Comparison of ENCODE assay signal across 8 mouse cellular contexts in the genomic region with DNA sequence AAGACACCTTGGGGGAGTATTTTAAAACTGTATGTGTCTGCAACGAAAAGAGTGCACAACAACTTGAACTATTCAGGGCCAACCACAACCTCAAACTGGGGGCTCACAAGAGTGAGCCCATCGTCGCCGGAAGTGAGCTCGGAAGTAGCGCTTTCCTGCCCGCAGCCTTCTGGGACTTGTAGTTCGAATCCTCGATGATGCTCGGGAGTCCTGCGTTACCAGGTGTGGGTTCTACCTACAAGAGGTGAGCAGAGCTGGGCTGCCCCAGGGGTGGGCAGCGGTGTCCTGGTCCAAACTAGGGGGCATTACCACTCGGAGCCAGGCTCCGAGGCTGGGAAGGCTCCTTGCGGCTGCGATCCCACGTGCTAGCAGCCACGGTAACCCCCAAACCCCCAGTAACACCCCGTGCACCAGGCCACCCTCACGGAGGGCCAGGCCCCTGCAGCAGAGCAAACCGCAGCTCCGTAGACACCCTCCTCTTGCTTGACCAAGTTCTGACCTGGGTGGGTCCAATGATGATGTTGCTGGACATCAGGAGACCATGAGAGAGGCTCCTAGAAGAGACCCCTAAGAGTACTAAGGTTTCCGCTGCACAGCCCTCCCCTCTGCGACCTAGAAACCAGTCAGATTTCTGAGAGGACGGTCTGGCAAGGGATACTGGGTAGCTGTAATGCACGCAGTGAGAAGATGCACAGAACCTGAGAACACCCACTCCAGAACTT. TPM values are rescaled to one million over a fixed set of nuclear protein-coding genes. Genes with fewer than 3 reads are reported as not detected.
DNase-seq lines count a peak whose midpoint lies in the region; ATAC-seq and TF ChIP-seq lines count a peak whose summit lies in the region.

No protein-coding gene starts in this region.

- ATAC-seq in cerebellum, adult (ENCODE audit: insufficient number of reproducible peaks, low FRiP score, low TSS enrichment): peak; percentile 98
- peak; percentile 95 for ATAC-seq in forebrain, embryonic 13.5 days
- ATAC-seq in hematopoietic stem cell, adult 5-6 weeks (replicated peaks in 1 of 2; ENCODE audit: insufficient read depth in 1 of 2, low FRiP score in 2 of 2, low TSS enrichment in 1 of 2, low read depth in 1 of 2, poor library complexity in 2 of 2, severe bottlenecking in 2 of 2): peak; percentile 87 to 91
- ATAC-seq in lung, embryonic 16.5 days (ENCODE audit: low read depth): peak; percentile 86

- H3K36me3 ChIP-seq in MEL (ENCODE audit: control insufficient read depth in 1 of 2, insufficient read depth in 2 of 2, low read length in 2 of 2): peaks cover 0 to 10% of the 10 kb centered on the region in 2 experiments; a peak in 2 of 4 replicates
- no peaks in the 10 kb centered on the region for H3K36me3 ChIP-seq in forebrain, embryonic 13.5 days (ENCODE audit: poor library complexity, severe bottlenecking)
- H3K36me3 ChIP-seq in lung, embryonic 16.5 days (ENCODE audit: control insufficient read depth, insufficient read depth, low read length): no peaks in the 10 kb centered on the region

- peak in 1 of 2 experiments; percentile 90; a peak in 2 of 4 replicates for TF ChIP-seq POLR2A in MEL (IDR thresholded peaks at IDR 0.05; ENCODE audit: control insufficient read depth in 1 of 2, insufficient read depth in 1 of 2, low read depth in 1 of 2, low read length in 2 of 2, poor library complexity in 1 of 2)

- H3K9ac ChIP-seq in MEL (ENCODE audit: control insufficient read depth, low read depth, low read length, poor library complexity, severe bottlenecking): peak overlapping the region; percentile 71
- peak overlapping the region; percentile 78 for H3K9ac ChIP-seq in forebrain, embryonic 13.5 days
- peak overlapping the region; percentile 77 for H3K9ac ChIP-seq in lung, embryonic 16.5 days (ENCODE audit: low read length)

- peak overlapping the region; percentile 69 to 87 for H3K4me3 ChIP-seq in MEL (ENCODE audit: control insufficient read depth in 1 of 2, insufficient read depth in 1 of 2, low read depth in 2 of 2, low read length in 2 of 2)
- peak overlapping the region; percentile 82 for H3K4me3 ChIP-seq in forebrain, embryonic 13.5 days
- H3K4me3 ChIP-seq in lung, embryonic 16.5 days (ENCODE audit: low read length): peak overlapping the region; percentile 83

- H3K27me3 ChIP-seq in MEL (ENCODE audit: control insufficient read depth in 1 of 2, insufficient read depth in 2 of 2, low read length in 2 of 2): no peaks in the 10 kb centered on the region
- 0 out of 2 replicates have a peak, but pooled peaks cover 4% of the 10 kb centered on the region for H3K27me3 ChIP-seq in forebrain, embryonic 13.5 days
- H3K27me3 ChIP-seq in lung, embryonic 16.5 days (ENCODE audit: control insufficient read depth, insufficient read depth, low read depth, low read length): no peaks in the 10 kb centered on the region

- no peak for TF ChIP-seq EP300 in MEL (IDR thresholded peaks at IDR 0.05; ENCODE audit: low read depth in 1 of 2, low read length in 2 of 2)

- no peaks in the 10 kb centered on the region for H3K9me3 ChIP-seq in MEL (replicated peaks; ENCODE audit: insufficient read depth, low read length)
- H3K9me3 ChIP-seq in forebrain, embryonic 13.5 days (replicated peaks): no peaks in the 10 kb centered on the region
- no peaks in the 10 kb centered on the region for H3K9me3 ChIP-seq in lung, embryonic 16.5 days (ENCODE audit: control insufficient read depth, low read length)

- DNase-seq in MEL (ENCODE audit: low read depth, low spot score): peak; percentile 93
- DNase-seq in layer of hippocampus, adult 9-11 months: peak; percentile 75
- DNase-seq in retina, adult 2 months (ENCODE audit: low read depth, low spot score): peak; percentile 43
- DNase-seq in thymus, postnatal 14 days: peak; percentile 77

- 3% methylated on average over 26 of the region's 26 CpGs for WGBS in forebrain, embryonic 13.5 days
- WGBS in lung, embryonic 16.5 days: 2% methylated on average over 26 of the region's 26 CpGs

- peak overlapping the region; percentile 70 for H3K27ac ChIP-seq in MEL (ENCODE audit: control insufficient read depth, low read depth, low read length)
- no peak overlapping the region for H3K27ac ChIP-seq in forebrain, embryonic 13.5 days
- no peak overlapping the region for H3K27ac ChIP-seq in lung, embryonic 16.5 days (ENCODE audit: low read length)

- H3K4me1 ChIP-seq in MEL (ENCODE audit: control insufficient read depth in 1 of 2, insufficient read depth in 2 of 2, low read length in 2 of 2): peaks cover 0 to 3% of the 10 kb centered on the region in 2 experiments; a peak in 1 of 4 replicates
- H3K4me1 ChIP-seq in forebrain, embryonic 13.5 days: peaks cover 8% of the 10 kb centered on the region
- peaks cover 3% of the 10 kb centered on the region for H3K4me1 ChIP-seq in lung, embryonic 16.5 days (replicated peaks; ENCODE audit: control insufficient read depth, insufficient read depth, low read length)

- peak overlapping the region; percentile 91 for H3K4me2 ChIP-seq in forebrain, embryonic 13.5 days
- peak overlapping the region; percentile 95 for H3K4me2 ChIP-seq in lung, embryonic 16.5 days (ENCODE audit: low read depth, low read length)

- no peak for TF ChIP-seq RAD21 in MEL (IDR thresholded peaks at IDR 0.05; ENCODE audit: low read depth, low read length)

- no peak for TF ChIP-seq CTCF in MEL (IDR thresholded peaks at IDR 0.05 in 2 of 3, conservative IDR thresholded peaks at IDR 0.05 in 1 of 3; ENCODE audit: control insufficient read depth in 1 of 3, insufficient read depth in 1 of 3, low read depth in 2 of 3, low read length in 3 of 3, poor library complexity in 1 of 3, severe bottlenecking in 1 of 3)

- H3K79me2 ChIP-seq in MEL (ENCODE audit: control insufficient read depth, insufficient read depth, low read length, poor library complexity): peaks cover 2% of the 10 kb centered on the region; the same call in 1 of the 2 replicates

TF ChIP-seq in MEL, 35 proteins besides CTCF, POLR2A, EP300 and RAD21:
- TF ChIP-seq HCFC1 (IDR thresholded peaks at IDR 0.05; ENCODE audit: low read depth, low read length) (peak; percentile 99), POLR2AphosphoS2 (IDR thresholded peaks at IDR 0.05; ENCODE audit: low read length) (peak; percentile 83), ELF1 (IDR thresholded peaks at IDR 0.05; ENCODE audit: low read depth, low read length) (peak; percentile 72; the same call in 1 of the 2 replicates), MYC (IDR thresholded peaks at IDR 0.05; ENCODE audit: low read depth, low read length) (peak; percentile 89), NRF1 (IDR thresholded peaks at IDR 0.05; ENCODE audit: insufficient read depth, low read depth, low read length, poor library complexity, severe bottlenecking) (no peak), TCF12 (IDR thresholded peaks at IDR 0.05; ENCODE audit: low read depth, low read length) (peak; percentile 56), USF2 (IDR thresholded peaks at IDR 0.05; ENCODE audit: borderline replicate concordance in 1 of 2, insufficient read depth in 1 of 2, low read depth in 1 of 2, low read length in 2 of 2) (no peak), SIN3A (IDR thresholded peaks at IDR 0.05; ENCODE audit: low read length) (peak; percentile 85), KAT2A (conservative IDR thresholded peaks at IDR 0.05; ENCODE audit: low read depth, low read length) (peak; percentile 82; the same call in 1 of the 2 replicates), NELFE (IDR thresholded peaks at IDR 0.05; ENCODE audit: low read depth, low read length) (peak; percentile 86), MAZ (IDR thresholded peaks at IDR 0.05; ENCODE audit: low read depth, low read length) (peak; percentile 97), MXI1 (IDR thresholded peaks at IDR 0.05; ENCODE audit: low read depth, low read length) (peak; percentile 86), TBP (IDR thresholded peaks at IDR 0.05; ENCODE audit: low read depth, low read length) (peak; percentile 88), E2F4 (IDR thresholded peaks at IDR 0.05; ENCODE audit: borderline replicate concordance, low read depth, low read length) (no peak), ZMIZ1 (IDR thresholded peaks at IDR 0.05; ENCODE audit: low read depth, low read length) (peak; percentile 85), MAX (IDR thresholded peaks at IDR 0.05; ENCODE audit: low read length) (peak; percentile 75; the same call in 1 of the 2 replicates)

RNA-seq across cellular contexts. Expression of a gene that starts 1.2 kb away (rescaled TPM):
- total RNA-seq in MEL (2012; rRNA removed): 17.9 and 20.4 TPM in 2 replicates
- polyA plus RNA-seq in MEL (2012; ENCODE audit: insufficient read depth in 1 of 2, insufficient read length in 2 of 2, low read depth in 1 of 2, low replicate concordance in 2 of 2, missing spikeins in 1 of 2): 10 to 100 TPM in 1 of 2 experiments, not detected in 1; 18.6 TPM
- polyA plus RNA-seq in forebrain, embryonic 13.5 days (2015; fragmentation: Nextera tagmentation; extraction: Ambion mirVana): 15.1 and 17.1 TPM in 2 replicates
- 3.8 and 7.9 TPM in 2 replicates for total RNA-seq in hematopoietic stem cell, adult 5-6 weeks (2017)
- polyA plus RNA-seq in lung, embryonic 16.5 days (2015; fragmentation: Nextera tagmentation; extraction: Ambion mirVana): 5.9 and 7.5 TPM in 2 replicates

RNA-seq across cellular contexts. Expression of a gene that starts 22.1 kb away (rescaled TPM):
- 41.5 and 52.4 TPM in 2 replicates for total RNA-seq in MEL (2012; rRNA removed)
- 10 to 100 TPM in 1 of 2 experiments, not detected in 1; 53.8 TPM for polyA plus RNA-seq in MEL (2012; ENCODE audit: insufficient read depth in 1 of 2, insufficient read length in 2 of 2, low read depth in 1 of 2, low replicate concordance in 2 of 2, missing spikeins in 1 of 2)
- 185 and 192 TPM in 2 replicates for polyA plus RNA-seq in forebrain, embryonic 13.5 days (2015; fragmentation: Nextera tagmentation; extraction: Ambion mirVana)
- 34.3 and 37.5 TPM in 2 replicates for total RNA-seq in hematopoietic stem cell, adult 5-6 weeks (2017)
- polyA plus RNA-seq in lung, embryonic 16.5 days (2015; fragmentation: Nextera tagmentation; extraction: Ambion mirVana): 132 TPM in 2 replicates

RNA-seq across cellular contexts. Expression of a gene that starts 37.1 kb away (rescaled TPM):
- total RNA-seq in MEL (2012; rRNA removed): 868 and 882 TPM in 2 replicates
- polyA plus RNA-seq in MEL (2012; ENCODE audit: insufficient read depth in 1 of 2, insufficient read length in 2 of 2, low read depth in 1 of 2, low replicate concordance in 2 of 2, missing spikeins in 1 of 2): 1,000 to 10,000 TPM in 1 of 2 experiments, 100 to 1,000 TPM in 1; 722 to 2,287 TPM
- 514 and 545 TPM in 2 replicates for polyA plus RNA-seq in forebrain, embryonic 13.5 days (2015; fragmentation: Nextera tagmentation; extraction: Ambion mirVana)
- total RNA-seq in hematopoietic stem cell, adult 5-6 weeks (2017): 1,188 and 1,536 TPM in 2 replicates
- 702 and 720 TPM in 2 replicates for polyA plus RNA-seq in lung, embryonic 16.5 days (2015; fragmentation: Nextera tagmentation; extraction: Ambion mirVana)

Comparison
In these comparisons a context has a peak if more than half of its experiments do, and no peak if none do; other contexts are left out.
1. DNase-seq: peak in every context shown above with its lines; median percentile 93 in MEL; 77 in thymus, postnatal 14 days; 75 in layer of hippocampus, adult 9-11 months; 43 in retina, adult 2 months.